Mouse (Mus musculus) heart, adult 2 months (tissue): ENCODE results near the gene Dimt1.

Experiments used
- CTCF ChIP-seq: fragments of 200-600 bp; IDR thresholded peaks from 2 replicates; pipeline ENCODE4 v1.8.1; 2022; ENCODE audit warnings: antibody characterized with exemption, mild to moderate bottlenecking, moderate library complexity
- EP300 ChIP-seq: fragments of 200-500 bp; IDR thresholded peaks from 2 replicates; pipeline ENCODE4 v1.6.1; 2011; ENCODE audit warnings: low read depth, low read length, control low read depth; ENCODE audit not compliant: insufficient read depth
- POLR2A ChIP-seq: fragments of 200-500 bp; IDR thresholded peaks from 2 replicates; pipeline ENCODE4 v1.6.1; 2011; ENCODE audit warnings: mild to moderate bottlenecking, low read depth, low read length, control low read depth; ENCODE audit not compliant: insufficient read depth

DNA sequence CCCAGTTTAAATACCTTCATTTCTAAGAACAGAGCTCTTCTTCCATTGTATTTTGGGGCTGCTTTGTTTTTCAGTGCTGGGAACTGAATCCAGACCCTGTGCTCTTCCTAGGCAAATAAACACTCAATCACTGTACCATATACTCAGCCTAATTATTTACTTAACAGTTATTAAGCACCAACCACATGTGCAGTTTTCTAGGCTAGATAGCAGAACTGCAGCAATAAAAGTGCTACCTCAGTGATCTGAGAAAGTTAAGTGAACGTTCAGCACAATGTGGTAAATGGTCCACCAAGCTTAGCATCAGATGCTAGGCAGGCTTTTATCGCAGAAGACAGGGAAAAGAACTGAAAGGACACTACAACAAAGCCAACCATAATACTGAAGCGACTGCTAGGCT is 42.3 kb upstream of the Dimt1 start:
- TF ChIP-seq CTCF: no peak
- no peak for TF ChIP-seq POLR2A
- TF ChIP-seq EP300: no peak
